Mouse (Mus musculus) forebrain, embryonic 11.5 days (tissue): ENCODE data around the gene Ppp1r1a. TPM values are rescaled to one million over a fixed set of nuclear protein-coding genes. Genes with fewer than 3 reads are reported as not detected.
A peak's percentile ranks its signal among the peaks of the same experiment; 100 is the strongest.

Experiments used
- ATAC-seq: fragments of 200-750 bp; cut with Nextera tagmentation; replicated peaks from 2 replicates; pipeline ENCODE4 v1.8.0; 2017; ENCODE audit warnings: moderate TSS enrichment; ENCODE audit not compliant: low FRiP score
- DNase-seq: peaks from one replicate; pipeline ENCODE4 v3.0.0-alpha.2; 2017; ENCODE audit warnings: low spot score
- H3K27ac ChIP-seq: fragments of 300-500 bp; sonication (generic); 2 replicates; pipeline ENCODE4 v1.5.1; 2014; ENCODE audit warnings: low read depth, low read length
- H3K27me3 ChIP-seq: fragments of 300-500 bp; sonication (generic); 2 replicates; pipeline ENCODE4 v1.6.1; 2014; ENCODE audit warnings: mild to moderate bottlenecking, low read length, mixed read lengths; ENCODE audit not compliant: control insufficient read depth, insufficient read depth
- H3K36me3 ChIP-seq: fragments of 300-500 bp; sonication (generic); 2 replicates; pipeline ENCODE4 v1.6.1; 2014; ENCODE audit warnings: mild to moderate bottlenecking, low read length, moderate library complexity, mixed read lengths; ENCODE audit not compliant: control insufficient read depth, insufficient read depth
- H3K4me1 ChIP-seq: fragments of 300-500 bp; sonication (generic); replicated peaks from 2 replicates; pipeline ENCODE4 v1.6.1; 2014; ENCODE audit warnings: low read length, mixed read lengths; ENCODE audit not compliant: control insufficient read depth, insufficient read depth
- H3K4me2 ChIP-seq: fragments of 300-500 bp; sonication (generic); 2 replicates; pipeline ENCODE4 v1.6.1; 2014; ENCODE audit warnings: low read depth, mild to moderate bottlenecking, low read length, moderate library complexity, mixed read lengths; ENCODE audit not compliant: severe bottlenecking
- H3K4me3 ChIP-seq: fragments of 300-500 bp; sonication (generic); 2 replicates; pipeline ENCODE4 v1.5.1; 2014; ENCODE audit warnings: low read depth, low read length
- H3K9ac ChIP-seq: fragments of 300-500 bp; sonication (generic); 2 replicates; pipeline ENCODE4 v1.6.1; 2014; ENCODE audit warnings: low read length
- H3K9me3 ChIP-seq: fragments of 300-500 bp; sonication (generic); 2 replicates; pipeline ENCODE4 v1.6.1; 2016; ENCODE audit warnings: low read length, mixed read lengths; ENCODE audit not compliant: control insufficient read depth
- WGBS: fragments of 180-500 bp; shearing (Covaris S2); extraction: QIAGEN DNeasy Blood & Tissue Kit; methylation state at CpG from one replicate; pipeline ENCODE4 v1.1.7; 2014; 5-methylcytosine and 5-hydroxymethylcytosine counted together
- polyA plus RNA-seq: library from polyadenylated mRNA; unstranded; fragments of >200 nt; fragmentation: Nextera tagmentation; extraction: Ambion mirVana; gene quantifications from 2 replicates; pipeline ENCODE4 v1.2.1, GENCODE M21; 2014

Gene Ppp1r1a
- polyA plus RNA-seq, 1 experiment from 2014 or later: 38.8 TPM

- no peak for ATAC-seq
- H3K4me1 ChIP-seq: peaks cover 17% of the 10 kb centered on the region
- no peak overlapping the region for H3K4me3 ChIP-seq
- H3K4me2 ChIP-seq: no peak overlapping the region
- H3K27me3 ChIP-seq: no peaks in the 10 kb centered on the region
- H3K36me3 ChIP-seq: no peaks in the 10 kb centered on the region; the same call in 1 of the 2 replicates
- WGBS: 81% methylated on average over 3 of the region's 3 CpGs
- no peak overlapping the region for H3K9ac ChIP-seq
- no peaks in the 10 kb centered on the region for H3K9me3 ChIP-seq
- no peak for DNase-seq
- H3K27ac ChIP-seq: no peak overlapping the region
Observed at GRCm38 (mm10) chr15:103522458-103523099, 15.2 kb downstream of the Ppp1r1a start.

DNA sequence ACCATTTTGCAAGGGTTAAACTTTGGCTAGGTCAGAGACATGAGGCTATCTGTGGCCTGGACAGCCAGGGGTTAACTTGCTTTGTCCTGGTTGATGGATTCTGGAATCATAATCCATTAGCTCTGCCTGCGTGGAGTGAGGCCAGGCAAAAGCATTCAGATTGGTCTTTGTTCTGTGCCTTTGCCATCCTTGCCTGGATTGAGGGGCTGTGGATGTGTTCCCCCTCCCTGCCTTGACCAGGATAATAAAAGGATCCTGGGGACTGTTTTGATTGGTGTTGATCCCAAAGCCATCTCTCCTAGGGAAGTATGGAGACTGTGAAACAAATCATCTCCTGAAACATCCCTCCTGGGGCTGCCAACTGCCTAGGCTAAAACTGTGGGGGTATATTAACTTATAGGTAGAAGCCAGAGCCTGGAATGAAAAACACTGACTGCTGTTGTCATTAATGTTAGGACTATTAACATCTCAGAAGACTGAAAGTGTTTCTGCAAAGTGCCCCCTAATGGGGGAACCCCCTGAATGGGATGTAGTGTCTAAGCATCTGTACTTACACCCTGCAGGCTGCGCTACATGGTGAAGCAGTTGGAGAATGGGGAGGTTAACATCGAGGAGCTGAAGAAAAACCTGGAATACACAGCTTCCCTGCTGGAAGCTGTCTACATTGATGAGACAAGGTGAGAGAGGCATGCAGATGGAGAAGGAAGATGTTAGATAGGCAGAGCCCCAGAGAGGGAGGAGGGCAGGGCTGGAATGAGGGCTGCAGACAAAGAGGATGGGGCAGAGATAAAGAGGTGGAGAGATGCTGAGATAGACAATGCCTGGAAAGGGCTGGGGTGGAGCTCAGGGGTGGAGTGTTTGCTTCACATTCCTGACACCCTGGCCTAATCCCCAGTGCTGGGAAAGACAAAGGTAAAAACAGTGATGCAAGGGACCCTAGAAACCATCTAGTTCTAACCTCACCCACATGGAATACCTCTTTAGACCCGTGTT, 18.1 kb downstream of the Ppp1r1a start:
- Histone ChIP-seq H3K27ac (peak overlapping the region; percentile 85), H3K4me3 (no peak overlapping the region), H3K4me2 (peak overlapping the region; percentile 34; the same call in 1 of the 2 replicates), H3K36me3 (no peaks in the 10 kb centered on the region), H3K9me3 (no peaks in the 10 kb centered on the region), H3K4me1 (peaks cover 32% of the 10 kb centered on the region), H3K27me3 (no peaks in the 10 kb centered on the region), H3K9ac (peak overlapping the region; percentile 33; the same call in 1 of the 2 replicates)
- peak; percentile 74 for ATAC-seq
- WGBS: 9% methylated on average over 4 of the region's 4 CpGs
- DNase-seq: no peak

- peak; percentile 86 for DNase-seq
- H3K27me3 ChIP-seq: no peaks in the 10 kb centered on the region
- peak overlapping the region; percentile 33; the same call in 1 of the 2 replicates for H3K9ac ChIP-seq
- H3K4me3 ChIP-seq: no peak overlapping the region
- peak overlapping the region; percentile 34; the same call in 1 of the 2 replicates for H3K4me2 ChIP-seq
- H3K9me3 ChIP-seq: no peaks in the 10 kb centered on the region
- H3K36me3 ChIP-seq: no peaks in the 10 kb centered on the region
- H3K27ac ChIP-seq: peak overlapping the region; percentile 85
- peak; percentile 83 for ATAC-seq
- H3K4me1 ChIP-seq: peaks cover 34% of the 10 kb centered on the region
- WGBS: 2% methylated on average over 5 of the region's 5 CpGs
Observed at GRCm38 (mm10) chr15:103518600-103519385, 19.0 kb downstream of the Ppp1r1a start.

DNA sequence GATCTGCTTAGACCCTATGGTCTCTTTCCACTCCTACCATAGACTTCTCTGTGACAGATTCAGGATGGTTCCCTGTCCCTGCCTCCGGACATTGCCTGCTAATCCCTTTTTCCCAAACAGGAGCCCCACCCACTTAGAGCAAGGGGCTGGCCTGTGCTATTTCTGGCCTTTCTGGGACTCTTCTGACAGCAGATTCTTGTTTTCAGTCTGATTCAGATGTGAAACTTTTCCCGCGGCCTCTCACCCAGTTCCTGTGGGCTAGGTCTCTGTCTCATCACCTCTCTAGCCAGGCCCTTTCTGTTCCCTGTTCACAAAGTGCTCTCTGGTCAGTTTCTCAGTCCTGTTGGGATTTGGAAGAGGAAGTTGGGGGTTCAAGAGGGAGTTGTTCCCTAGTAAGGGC, 22.9 kb downstream of the Ppp1r1a start:
- Histone ChIP-seq H3K4me2 (peak overlapping the region; percentile 42), H3K27me3 (no peaks in the 10 kb centered on the region), H3K4me1 (peaks cover 29% of the 10 kb centered on the region), H3K9me3 (no peaks in the 10 kb centered on the region), H3K9ac (peak overlapping the region; percentile 57), H3K4me3 (peak overlapping the region; percentile 25; the same call in 1 of the 2 replicates), H3K27ac (peak overlapping the region; percentile 50), H3K36me3 (no peaks in the 10 kb centered on the region)
- DNase-seq (no peak), ATAC-seq (no peak)
- WGBS: 35% methylated on average over 3 of the region's 3 CpGs

GRCm38 (mm10) chr15:103514119-103514518, 23.7 kb downstream of the Ppp1r1a start:
- H3K4me1 ChIP-seq: peaks cover 22% of the 10 kb centered on the region
- peak overlapping the region; percentile 25 for H3K4me3 ChIP-seq
- DNase-seq (peak; percentile 87), ATAC-seq (peak; percentile 90)
- WGBS: 4% methylated on average over 10 of the region's 10 CpGs
- no peaks in the 10 kb centered on the region for H3K36me3 ChIP-seq
- no peak overlapping the region; the same call in 1 of the 2 replicates for H3K27ac ChIP-seq
- no peaks in the 10 kb centered on the region for H3K27me3 ChIP-seq
- H3K9me3 ChIP-seq: no peaks in the 10 kb centered on the region
- H3K9ac ChIP-seq: peak overlapping the region; percentile 54; the same call in 1 of the 2 replicates
- peak overlapping the region; percentile 63 for H3K4me2 ChIP-seq

- DNase-seq: no peak
- 8% methylated on average over 7 of the region's 7 CpGs for WGBS
- peaks cover 22% of the 10 kb centered on the region for H3K4me1 ChIP-seq
Observed at GRCm38 (mm10) chr15:103513621-103514031, 24.2 kb downstream of the Ppp1r1a start.

GRCm38 (mm10) chr15:103511652-103512051, 26.2 kb downstream of the Ppp1r1a start:
- no peak for ATAC-seq
- WGBS: 71% methylated on average over 1 of the region's 1 CpGs

More at GRCm38 (mm10) chr15:103513621-103514031, 24.2 kb downstream of the Ppp1r1a start:
- Histone ChIP-seq H3K36me3 (no peaks in the 10 kb centered on the region), H3K27me3 (no peaks in the 10 kb centered on the region), H3K9ac (peak overlapping the region; percentile 21; the same call in 1 of the 2 replicates), H3K4me2 (peak overlapping the region; percentile 63; the same call in 1 of the 2 replicates), H3K4me3 (no peak overlapping the region), H3K27ac (no peak overlapping the region; the same call in 1 of the 2 replicates), H3K9me3 (no peaks in the 10 kb centered on the region)
- ATAC-seq: peak; percentile 20; the same call in 1 of the 2 replicates

DNA sequence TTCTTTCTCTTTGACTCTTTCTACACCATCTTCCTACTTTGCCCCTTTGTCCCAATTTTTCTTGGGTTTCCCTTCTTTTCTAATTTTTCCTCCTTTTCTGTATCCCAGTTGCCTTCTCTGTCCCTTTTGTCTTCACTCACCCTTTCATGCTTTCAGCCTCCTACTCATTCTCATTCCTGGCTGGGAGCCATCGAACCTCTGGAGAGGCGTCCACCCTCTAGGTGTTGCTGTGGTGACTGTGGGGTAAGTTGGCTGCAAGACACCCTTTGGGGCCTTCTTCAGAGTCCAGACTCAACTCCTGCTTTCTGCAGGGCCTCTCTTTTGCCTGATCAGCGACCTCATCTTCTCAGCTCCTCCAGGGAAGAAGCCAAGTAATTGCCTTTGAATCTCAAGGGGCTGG, 28.5 kb downstream of the Ppp1r1a start:
- Histone ChIP-seq H3K4me2 (no peak overlapping the region), H3K27me3 (no peaks in the 10 kb centered on the region), H3K27ac (no peak overlapping the region), H3K4me1 (peaks cover 5% of the 10 kb centered on the region; the same call in 1 of the 2 replicates), H3K9me3 (no peaks in the 10 kb centered on the region), H3K4me3 (no peak overlapping the region), H3K9ac (no peak overlapping the region), H3K36me3 (no peaks in the 10 kb centered on the region)
- 71% methylated on average over 3 of the region's 3 CpGs for WGBS
- ATAC-seq: no peak
- no peak for DNase-seq

More at GRCm38 (mm10) chr15:103511652-103512051, 26.2 kb downstream of the Ppp1r1a start:
- Histone ChIP-seq H3K27me3 (no peaks in the 10 kb centered on the region), H3K4me1 (peaks cover 19% of the 10 kb centered on the region), H3K9ac (no peak overlapping the region), H3K9me3 (no peaks in the 10 kb centered on the region), H3K27ac (no peak overlapping the region), H3K4me2 (no peak overlapping the region), H3K4me3 (no peak overlapping the region), H3K36me3 (no peaks in the 10 kb centered on the region)
- DNase-seq: no peak
